Mouse (Mus musculus) adrenal gland, adult 8-10 months (tissue): Measurements from ENCODE around the gene Kif5a. TPM values are rescaled to one million over a fixed set of nuclear protein-coding genes. Genes with fewer than 3 reads are reported as not detected.
A peak's percentile ranks its signal among the peaks of the same experiment; 100 is the strongest.
"Not testable (repeated sequence)": the region's sequence is repeated elsewhere in the genome, so short reads cannot be mapped to it uniquely, and the experiment has no call there.

Source experiments
- DNase-seq: peaks from one replicate; pipeline ENCODE4 v3.0.0; 2022
- total RNA-seq, 4 experiments: library from RNA; stranded (reverse); gene quantifications; 2 replicates each; pipeline ENCODE4 v1.2.4; 2022

The Kif5a gene
- total RNA-seq, 4 experiments from 2014 or later, result 6.8 to 18.6 (median 14.5) TPM

DNA sequence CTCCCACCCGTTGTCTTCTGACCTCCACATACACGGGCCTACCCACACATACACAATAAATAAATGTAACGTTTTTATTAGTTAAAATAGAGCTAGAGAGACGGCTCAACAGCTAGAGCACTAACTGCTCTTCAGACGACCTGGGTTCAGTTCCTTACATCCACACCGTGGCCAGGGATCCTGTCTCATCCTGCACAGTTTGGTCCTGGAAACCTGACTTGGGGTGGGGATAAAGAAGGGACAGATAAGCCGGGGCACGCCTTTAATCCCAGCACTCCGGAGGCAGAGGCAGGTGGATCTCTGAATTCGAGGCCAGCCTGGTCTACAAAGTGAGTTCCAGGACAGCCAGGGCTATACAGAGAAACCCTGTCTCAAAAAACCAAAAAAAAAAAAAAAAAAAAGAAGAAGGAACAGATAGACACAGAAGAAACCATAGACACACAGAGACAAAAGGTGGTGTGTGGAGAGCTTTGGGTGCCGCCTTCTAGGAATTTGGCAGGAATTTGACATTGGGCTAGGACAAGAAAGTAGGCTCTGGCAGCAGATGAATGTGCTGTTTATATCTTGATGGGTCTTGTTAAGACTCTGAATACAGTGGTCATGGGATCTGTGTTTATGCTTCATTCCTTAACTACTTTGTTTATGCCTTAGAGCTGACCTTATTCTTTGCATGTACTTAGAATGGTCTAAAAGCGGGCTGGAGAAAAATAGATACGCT is 49.3 kb downstream of the Kif5a start:
- no peak for DNase-seq

DNA sequence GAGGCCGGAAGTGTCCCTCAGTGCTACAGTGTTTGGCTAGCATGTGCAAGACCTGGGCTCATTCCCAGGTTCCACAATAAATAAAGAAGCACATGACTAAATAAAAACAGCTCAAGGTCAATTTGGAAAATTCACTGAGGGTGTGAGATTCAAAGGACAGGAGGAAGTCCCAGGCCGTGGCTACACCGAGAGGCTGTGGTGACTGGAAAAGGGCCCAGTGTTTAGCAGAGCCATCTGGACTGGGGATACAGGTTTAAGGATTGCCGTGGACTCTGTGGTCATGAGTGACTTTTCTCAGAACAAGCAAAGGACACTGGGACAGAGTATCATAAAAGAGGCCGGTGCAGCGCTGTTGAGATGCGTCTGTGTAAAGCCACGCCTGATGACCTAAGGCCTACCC is 49.9 kb downstream of the Kif5a start:
- no peak for DNase-seq

DNA sequence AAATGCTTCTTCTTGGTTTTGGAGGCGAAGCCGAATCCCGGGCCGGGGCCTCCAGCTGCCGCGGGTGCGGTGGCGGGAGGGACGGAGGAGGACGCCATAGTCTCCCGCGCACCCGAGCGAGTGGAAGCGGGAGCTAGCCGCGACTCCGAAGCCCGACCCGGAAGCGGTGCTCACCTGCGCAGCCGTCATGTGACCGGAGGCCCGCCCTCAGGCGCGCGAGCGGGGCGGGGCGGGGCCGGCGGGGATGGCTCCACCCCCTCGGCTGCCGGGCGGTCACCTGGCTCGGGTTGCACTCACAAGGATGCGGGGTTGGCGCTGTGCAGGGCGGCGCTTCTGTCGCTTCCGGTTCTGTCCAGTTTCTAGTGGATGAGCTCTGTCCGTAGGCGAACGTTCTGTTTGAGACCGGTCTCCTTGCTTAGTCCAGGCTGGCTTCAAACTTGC is 51.7 kb downstream of the Kif5a start, which contains the start of gene Pip4k2c:
Pip4k2c (minus strand) TSS at position 172 of the 441 bp plus-strand sequence.
- DNase-seq, result peak; percentile 89

DNA sequence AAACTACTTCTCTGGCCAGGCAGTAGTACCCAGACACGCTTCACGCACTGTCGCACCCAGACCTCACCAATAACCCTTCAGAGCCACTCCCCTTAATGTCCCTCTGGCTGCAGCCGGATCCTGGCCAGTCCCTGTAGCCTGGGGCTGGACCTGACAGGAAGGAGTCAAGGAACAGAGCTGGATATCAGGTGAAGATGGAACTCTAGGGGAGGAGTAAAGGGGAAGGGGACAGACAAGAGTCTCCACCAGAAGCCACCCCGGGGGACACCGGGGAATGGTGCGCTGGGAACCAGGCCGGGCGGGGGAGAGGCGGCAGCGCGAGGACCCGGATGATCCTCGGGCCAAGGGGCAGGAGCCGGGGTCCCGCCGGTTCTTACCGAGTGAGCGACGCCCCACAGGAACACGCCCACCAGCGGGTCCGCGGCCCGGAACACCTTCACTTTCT is 52.2 kb downstream of the Kif5a start:
- DNase-seq, result no peak

DNA sequence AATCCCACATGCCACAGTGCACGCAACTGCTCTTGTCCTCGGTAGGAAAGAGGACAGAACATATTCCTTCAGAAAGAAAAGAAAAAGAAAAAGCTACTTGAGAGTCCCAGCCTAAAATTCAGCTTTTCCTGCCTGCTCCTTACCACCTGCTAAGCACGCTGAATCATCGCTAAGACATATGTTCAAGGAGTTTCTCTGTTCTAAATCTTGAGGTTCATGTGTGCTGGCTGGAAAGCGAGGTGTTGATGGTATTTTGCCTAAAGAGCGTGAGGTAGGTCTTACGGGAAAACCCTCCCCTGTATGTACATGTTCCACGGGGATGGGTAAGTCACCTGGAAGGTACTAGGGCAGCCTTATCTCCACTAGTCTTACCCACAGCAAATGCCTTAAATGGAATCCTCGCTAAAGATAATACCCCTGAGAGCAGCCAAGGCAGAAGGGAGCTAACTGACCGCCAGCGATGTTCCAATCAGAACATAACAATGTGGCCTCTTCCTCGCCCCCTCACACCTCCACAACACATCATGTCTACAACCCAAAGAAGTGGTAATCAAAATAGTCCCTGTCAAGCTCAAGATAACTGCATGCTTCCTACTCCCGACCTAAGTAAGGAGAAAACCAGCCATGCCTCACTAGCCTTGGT is 53.1 kb downstream of the Kif5a start:
- DNase-seq, result no peak

DNA sequence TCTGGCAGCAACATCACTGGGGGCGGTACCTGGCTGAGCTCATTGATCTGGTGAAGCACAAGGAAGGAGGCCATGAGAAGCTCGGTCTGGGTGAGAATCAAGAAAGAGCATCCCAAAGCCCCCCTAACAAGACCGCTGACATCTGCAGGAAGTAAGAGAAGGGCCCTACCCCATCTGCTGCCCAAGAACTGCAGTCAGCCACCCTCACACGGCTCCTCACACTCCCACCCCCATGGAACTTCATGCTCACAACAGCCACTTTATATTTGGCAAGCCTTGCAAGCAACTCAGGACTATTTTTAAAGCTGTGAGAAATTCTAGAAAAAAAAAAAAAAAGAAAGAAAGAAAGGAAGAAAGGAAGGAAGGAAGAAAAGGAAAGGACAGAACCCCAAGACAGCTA is 54.2 kb downstream of the Kif5a start:
- no peak for DNase-seq

DNA sequence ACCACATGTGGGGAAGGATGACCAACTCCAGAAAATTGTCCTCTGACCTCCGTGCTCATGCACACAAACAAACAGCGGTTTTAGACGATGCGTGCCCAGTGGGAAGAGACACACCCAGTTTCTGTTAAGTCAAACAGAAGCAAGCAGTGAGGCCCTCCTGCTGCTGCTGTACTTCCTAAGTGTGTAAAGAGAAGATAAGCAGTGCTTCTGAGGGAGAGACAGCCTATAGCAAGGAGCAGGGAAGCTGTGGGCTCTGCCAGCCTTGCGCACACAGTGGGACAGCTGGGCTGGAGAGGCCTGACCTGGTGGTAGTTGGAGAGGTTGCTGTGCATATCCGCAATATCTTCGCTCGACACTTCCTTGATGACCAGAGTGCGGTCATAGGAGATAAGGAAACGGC is 57.8 kb downstream of the Kif5a start:
- DNase-seq, result no peak

DNA sequence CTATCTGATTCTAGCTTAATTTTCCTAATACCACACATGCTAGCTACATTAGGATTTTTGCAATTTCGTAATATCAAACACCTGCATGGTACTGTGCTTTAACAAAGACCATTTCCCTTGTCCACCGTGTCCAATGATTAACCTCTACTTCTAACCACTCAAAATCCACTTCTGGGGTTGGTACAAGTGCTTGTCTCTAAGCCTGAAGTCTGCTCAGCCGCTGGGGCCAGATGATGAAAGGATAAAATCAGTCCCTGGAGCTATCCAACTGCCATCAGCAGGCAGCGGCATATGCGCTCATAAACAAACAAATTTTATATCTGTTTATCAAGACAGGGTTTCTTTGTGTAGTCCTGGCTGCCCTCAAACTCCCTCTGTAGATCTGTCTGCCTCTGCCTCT is 58.6 kb downstream of the Kif5a start:
- DNase-seq, result no peak

DNA sequence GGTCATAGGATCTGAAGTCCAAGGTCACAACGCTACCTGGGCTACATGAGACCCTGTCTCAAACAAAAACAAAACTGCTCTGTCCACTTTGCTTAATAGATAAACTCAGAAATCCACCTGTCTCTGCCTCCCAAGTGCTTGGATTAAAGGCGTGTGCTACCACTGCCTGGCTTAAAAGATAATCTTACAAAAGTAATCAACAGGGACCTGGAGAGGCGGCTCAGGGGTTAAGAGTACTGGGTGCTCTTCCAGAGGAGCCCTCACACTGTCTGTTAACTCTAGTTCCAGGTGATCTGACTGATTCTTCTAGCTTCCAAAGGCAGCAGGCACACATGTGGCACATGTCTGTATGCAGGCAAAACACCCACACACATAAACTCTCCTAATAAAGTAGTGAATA is 60.0 kb downstream of the Kif5a start:
- DNase-seq, result no peak

DNA sequence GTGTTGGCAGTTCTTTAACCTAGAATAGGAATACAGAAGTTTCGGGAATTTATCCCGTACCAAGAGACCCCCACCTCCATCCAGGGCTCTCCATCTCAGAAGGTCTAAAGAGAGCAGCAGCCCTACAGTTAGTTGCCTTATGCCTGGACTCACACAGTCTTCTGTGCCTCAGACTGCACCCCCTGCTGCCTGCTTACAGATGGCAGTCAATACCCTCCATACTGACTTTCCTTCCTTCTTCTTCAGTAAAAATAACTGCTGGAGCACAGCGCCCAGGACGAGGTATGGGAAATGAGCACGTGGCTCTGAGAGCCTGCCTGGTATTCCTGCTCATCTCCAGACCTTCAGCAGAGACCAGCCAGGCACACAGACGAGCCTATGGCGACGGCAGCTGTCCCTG is 62.9 kb downstream of the Kif5a start:
- DNase-seq, result no peak

DNA sequence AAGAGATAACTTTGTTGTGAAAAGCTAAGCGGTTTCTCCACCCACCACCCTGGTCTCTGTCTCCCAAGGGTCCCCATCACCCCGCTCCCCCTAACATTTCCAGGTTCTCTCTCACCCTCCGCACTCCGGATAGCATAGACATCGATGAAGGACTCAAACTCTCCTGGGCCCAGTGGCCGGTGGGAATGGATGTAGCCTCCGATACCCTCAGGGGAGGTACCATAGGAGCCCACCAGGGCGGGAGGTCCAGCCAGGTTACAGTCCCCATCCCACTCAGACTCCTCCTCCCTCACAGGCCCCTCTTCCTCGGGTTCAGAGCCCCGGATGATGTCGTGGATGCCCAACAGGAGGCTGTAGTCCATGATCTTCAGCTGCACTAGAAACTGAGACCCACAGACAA is 63.7 kb downstream of the Kif5a start:
- DNase-seq, result no peak

DNA sequence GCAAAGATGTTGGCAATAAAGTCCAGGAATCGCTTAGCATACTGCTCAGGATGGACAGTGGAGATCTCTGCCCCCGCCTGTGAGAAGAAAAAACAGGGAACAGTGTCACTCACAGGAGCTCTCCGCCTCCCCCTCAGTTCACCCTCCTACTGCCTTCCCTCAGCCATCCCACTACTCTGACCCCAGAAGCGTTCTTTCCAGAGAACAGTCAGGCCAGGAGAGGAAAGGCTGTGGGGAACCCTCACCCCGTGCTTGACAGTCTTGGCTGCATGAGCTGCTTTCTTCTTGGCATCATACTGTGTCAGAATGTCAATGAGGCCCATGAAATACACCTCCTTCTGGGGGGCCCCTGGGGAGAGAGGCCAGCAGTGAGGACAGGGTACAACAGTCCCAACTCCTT is 64.1 kb downstream of the Kif5a start:
- DNase-seq, result no peak

DNA sequence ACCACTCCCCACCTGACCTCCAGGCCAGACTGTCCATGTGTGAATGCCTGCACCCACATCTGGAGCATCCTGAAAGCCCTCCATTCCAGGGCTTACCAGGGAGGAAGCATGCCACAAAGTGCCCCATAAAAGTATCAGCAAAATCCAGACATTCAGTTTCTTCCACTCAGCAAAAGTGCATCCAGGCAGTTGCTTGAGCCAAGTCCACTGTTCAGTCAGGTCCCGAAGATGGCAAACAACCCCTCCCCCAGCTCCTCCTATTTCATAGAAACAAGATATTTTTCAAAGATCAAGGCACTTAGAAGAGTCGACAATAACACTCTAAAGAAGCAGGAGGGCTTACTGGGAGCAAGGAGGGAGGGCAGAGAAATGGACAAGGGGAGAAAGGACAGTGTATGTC is 64.7 kb downstream of the Kif5a start:
- no peak for DNase-seq

DNA sequence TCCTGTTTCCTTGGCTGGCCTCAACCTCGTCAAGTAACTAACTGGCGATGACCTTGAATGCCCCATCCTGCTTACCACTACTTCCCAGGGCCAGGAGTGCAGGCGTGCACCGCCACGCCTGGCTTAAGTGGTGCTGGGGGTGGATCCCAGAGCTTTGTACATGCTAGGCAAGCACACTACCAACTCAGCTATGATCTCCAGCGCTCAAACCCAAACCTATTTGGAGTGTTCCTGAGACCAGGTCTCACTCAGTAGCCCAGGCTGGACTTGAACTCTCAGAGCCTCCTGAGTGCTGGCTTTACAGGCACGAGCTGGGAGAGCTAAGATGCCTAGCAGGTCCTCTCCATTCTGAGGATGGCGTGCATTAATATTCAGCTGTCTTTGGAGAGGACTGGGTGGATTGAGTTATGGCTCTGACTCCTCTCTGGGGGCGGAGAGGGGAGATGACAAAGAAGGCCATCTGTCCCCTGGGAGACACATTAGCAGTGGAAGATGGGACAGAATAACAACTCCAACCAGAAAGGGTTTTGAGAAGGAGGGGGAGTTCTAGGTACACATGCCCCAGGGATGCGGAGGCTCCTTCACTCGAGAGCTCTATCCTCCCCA is 65.5 kb downstream of the Kif5a start:
- DNase-seq, result no peak

DNA sequence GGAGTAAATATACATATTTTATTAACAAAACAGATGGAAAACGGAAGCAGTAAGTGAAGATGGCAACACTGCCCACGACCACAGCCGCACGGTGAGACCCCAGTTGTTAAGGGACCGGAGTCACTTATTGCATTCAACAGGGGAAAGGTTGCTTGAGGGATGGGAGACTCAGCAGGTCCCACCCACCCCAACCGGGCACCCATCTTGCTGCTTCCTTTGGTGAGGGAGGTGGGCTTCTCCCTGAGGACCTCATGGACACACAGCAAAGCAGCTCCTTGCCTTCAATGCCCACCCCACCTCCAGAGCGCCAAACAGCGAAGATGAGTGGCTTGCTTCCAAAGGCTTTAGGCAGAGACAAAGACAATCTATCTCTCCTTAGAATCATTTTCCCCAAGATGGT is 66.0 kb downstream of the Kif5a start:
- DNase-seq, result no peak

DNA sequence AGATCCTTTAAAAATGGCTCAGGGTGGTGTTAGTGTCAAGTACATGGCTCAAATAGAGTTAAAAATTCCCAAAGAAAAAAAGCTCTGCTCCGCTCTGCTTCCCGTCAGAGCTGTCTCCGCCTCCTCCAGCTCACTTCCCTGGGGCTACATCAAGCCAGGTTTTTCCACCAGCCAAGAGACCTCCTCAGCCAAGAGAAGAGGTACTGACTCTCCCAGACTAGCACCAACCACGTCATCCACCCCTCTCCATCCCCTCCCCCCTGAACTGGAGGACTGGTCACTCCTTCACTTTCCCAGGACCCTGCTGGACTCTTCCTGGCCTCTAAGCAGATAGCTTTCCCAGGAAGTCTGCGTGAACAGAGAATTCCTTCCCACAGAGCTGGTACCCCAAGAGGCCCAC is 66.8 kb downstream of the Kif5a start:
- DNase-seq, result peak; percentile 61

DNA sequence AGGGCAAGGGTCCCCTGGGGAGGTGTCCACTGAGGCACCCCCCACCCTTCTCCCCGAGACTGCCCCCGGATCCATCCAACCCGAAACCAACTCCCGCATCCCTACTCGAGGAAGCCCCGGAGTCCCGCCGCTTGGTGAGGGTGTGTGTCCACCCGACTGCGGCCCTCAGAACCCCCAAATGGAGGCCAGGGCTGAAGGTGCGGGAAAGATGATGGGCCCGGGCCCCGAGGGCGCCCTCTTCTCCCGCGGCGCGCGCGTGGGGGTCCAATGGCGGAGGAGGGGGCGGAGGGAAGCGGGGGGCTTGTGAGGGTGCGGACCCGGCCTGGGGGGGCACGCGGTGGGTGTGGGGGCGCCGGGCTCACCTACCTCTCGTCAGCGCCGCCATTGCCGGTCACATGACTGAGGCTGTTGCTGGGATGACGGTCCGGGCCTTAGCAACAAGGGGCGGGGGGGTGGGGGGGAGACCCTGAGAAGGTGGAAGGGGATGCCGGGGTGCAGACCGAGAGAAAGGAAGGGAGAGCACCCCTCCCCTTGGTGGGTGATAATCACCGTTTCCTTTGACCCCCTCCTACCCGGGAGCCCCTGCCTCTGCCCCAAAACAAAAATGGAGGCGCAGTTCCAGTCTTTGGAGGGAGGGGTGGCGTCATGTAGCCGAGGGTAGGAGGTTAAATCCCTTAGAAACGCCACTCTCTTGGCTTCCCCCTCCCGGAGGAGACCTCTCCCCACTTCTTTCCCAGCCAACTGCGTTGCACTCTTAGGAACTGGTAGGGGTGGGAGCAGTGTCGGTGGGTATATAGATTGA is 67.6 kb downstream of the Kif5a start, which contains the start of gene Dtx3:
Dtx3 (minus strand) TSS at position 401 of the 802 bp plus-strand sequence.
- DNase-seq, result no peak

DNA sequence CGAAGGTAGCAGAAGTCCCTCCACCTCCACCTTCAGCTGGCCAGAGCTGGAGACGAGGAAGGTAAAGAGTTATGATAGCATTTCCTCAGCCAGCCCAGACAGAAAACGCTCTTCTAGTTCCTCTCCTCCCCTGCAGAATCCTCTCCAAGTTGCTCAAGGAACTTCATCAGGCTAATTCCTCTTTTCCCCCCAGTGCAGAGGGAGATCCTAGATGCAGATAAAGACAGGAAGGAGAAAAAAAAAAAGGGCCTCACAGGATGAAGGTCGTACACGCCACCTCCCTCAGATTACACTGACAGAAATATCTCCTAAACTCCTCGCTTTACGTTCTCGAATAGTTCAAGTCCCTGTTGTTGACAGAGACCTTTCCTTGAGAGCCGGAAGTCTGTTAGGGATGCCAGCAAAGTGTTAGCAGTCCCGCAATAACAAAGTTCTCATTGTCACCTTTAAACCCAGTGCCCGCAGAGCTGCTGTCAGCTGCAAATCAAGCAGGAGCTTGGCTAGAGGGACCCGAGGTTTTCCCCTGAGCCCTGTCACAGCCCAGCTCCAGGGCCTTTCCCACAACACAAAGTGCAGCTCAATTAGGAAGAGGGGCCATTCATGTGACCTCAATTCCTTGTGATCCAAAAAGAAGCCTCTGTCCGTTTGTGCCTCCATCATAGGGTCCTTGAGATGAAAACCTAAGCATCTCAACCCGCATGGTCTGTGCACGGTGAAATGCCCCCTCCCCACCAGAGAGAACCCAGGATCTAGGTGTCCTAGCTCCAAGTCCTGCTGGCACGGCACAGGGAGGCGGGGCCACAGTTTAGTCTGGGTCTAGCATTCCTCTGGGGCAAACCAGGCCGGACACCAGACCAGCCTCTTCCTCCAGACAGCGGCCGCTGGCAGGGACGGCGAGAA is 68.5 kb downstream of the Kif5a start:
- DNase-seq, result peak; percentile 63

DNA sequence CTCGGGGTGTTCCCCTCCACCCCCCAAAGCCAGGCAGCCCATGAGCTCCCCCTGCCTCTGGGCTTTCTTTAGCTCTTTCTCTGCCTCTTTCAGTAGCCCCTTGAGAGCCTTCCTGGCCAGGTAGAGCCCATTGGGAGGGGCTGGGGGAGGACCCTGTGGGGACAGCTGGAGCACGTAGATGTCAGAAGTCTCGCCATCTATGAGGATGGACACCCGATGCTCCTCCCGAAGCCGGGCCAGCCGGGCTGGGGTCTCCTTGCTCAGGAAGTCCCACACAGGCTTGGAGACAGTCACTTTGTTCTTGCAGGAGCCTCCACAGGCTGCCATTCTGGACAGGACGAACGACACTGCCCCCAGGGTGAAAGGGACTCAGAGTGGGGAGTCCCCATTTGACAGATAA is 70.1 kb downstream of the Kif5a start:
- DNase-seq, result no peak

DNA sequence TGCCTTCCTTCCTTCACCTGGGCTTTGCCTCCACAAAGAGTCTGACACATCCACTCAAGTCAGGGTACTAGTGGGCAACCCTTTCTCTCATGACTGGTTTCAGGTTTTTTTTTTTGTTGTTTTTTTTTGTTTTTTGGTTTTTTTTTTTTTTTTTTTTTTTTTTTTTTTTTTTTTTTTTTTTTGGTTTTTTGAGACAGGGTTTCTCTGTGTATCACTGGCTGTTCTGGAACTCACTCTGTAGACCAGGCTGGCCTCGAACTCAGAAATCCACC is 71.2 kb downstream of the Kif5a start:
- not testable (repeated sequence) for DNase-seq

DNA sequence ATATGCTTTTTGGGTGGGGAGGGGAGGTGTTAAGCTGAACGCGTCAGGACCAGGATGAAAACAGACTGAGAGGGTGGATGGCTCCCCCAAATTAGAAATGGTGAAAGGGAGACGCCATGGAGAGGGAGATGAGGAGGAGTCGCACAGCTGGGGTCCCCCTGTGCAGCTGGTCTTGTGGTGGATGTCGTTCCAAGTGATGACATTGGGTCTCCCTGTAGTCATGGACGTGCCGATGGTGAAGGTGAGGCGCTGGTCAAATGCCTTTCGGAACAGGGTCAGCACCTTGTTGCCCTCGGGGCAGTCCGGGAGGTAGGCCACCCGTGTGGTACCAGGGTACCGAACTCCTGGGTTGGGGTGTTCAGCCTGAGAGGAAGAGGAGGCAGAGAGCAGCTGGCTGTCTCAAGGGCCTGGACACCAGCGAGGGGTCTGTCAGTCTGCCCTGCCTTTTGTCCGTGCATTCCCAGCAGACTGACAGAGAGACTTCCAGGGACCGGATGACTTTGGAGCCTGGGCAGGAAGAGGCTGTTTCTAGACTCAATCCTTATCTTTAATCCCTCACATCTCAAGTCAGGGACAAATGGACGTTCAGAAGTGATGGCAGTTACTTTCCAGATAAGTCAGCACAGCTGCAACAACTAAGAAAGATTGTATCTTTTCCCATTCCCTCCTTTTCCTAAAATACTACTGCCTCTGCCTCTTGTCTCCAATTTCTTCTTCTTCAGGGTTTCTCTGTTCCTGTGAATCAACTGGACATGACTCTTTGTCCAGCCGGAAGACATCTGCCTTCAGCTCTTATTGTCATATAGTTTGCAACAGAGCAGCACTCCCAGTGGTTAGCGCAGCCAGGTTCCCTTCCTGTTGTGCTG is 71.7 kb downstream of the Kif5a start:
- DNase-seq, result no peak
